8 mouse cellular contexts compared by ENCODE assay signal in the genomic region with DNA sequence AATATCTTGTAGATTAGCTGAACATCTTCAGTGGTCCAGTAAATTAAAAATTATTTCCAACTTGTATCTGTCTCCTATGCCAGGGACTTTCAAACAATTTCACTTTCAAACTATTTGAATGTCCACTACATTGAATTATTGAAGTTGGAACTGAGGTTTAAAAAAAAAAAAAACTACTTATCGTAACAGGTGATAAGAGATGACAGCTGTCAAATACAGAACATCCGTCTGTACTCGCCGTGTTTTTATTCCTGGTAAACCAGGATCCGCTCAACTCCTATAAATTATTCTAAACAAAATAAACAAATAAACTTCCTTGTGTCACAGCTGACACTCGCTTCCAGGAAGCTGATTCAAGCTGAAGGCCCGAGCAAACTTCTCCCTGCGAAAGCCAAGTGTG. TPM values are rescaled to one million over a fixed set of nuclear protein-coding genes. Genes with fewer than 3 reads are reported as not detected.
DNase-seq lines count a peak whose midpoint lies in the region; ATAC-seq and TF ChIP-seq lines count a peak whose summit lies in the region.

No protein-coding gene starts in this region.

- H3ac ChIP-seq in C2C12 (ENCODE audit: control insufficient read depth, insufficient read length, low read depth) = peak overlapping the region; percentile 88

- H3K36me3 ChIP-seq in heart, embryonic 10.5 days = peaks cover 21% of the 10 kb centered on the region; the same call in 1 of the 2 replicates
- H3K36me3 ChIP-seq in C2C12 (ENCODE audit: control insufficient read depth, insufficient read depth) = no peaks in the 10 kb centered on the region
- 0 out of 2 replicates have a peak, but pooled peaks cover 6% of the 10 kb centered on the region for H3K36me3 ChIP-seq in forebrain, embryonic 12.5 days (replicated peaks)
- peaks cover 24% of the 10 kb centered on the region for H3K36me3 ChIP-seq in liver, embryonic 13.5 days

- intact Hi-C loops in heart, postnatal 14 days (cut with DNase I) = no loop called here

- peak overlapping the region; percentile 71 for H3K9ac ChIP-seq in forebrain, embryonic 12.5 days
- peak overlapping the region; percentile 89 for H3K9ac ChIP-seq in liver, embryonic 13.5 days

- TF ChIP-seq CTCF in C2C12 (IDR thresholded peaks at IDR 0.05; ENCODE audit: control insufficient read depth, insufficient read depth, insufficient read length) = no peak

- H3K27ac ChIP-seq in heart, embryonic 10.5 days = peak overlapping the region; percentile 96
- H3K27ac ChIP-seq in forebrain, embryonic 12.5 days = no peak overlapping the region
- H3K27ac ChIP-seq in liver, embryonic 13.5 days = peak overlapping the region; percentile 87

- H3K4me1 ChIP-seq in heart, embryonic 10.5 days = peaks cover 17% of the 10 kb centered on the region; the same call in 1 of the 2 replicates
- peaks cover 10% of the 10 kb centered on the region; the same call in 1 of the 2 replicates for H3K4me1 ChIP-seq in forebrain, embryonic 12.5 days
- H3K4me1 ChIP-seq in liver, embryonic 13.5 days (replicated peaks) = peaks cover 28% of the 10 kb centered on the region

- WGBS in heart, embryonic 10.5 days = 5% methylated on average over 8 of the region's 8 CpGs
- 16% methylated on average over 8 of the region's 8 CpGs for WGBS in forebrain, embryonic 12.5 days
- 2% methylated on average over 8 of the region's 8 CpGs for WGBS in liver, embryonic 13.5 days (ENCODE audit: insufficient replicate concordance)

- H3K4me2 ChIP-seq in forebrain, embryonic 12.5 days = peak overlapping the region; percentile 66
- H3K4me2 ChIP-seq in liver, embryonic 13.5 days = peak overlapping the region; percentile 82

- no peaks in the 10 kb centered on the region for H3K9me3 ChIP-seq in heart, embryonic 10.5 days
- no peaks in the 10 kb centered on the region for H3K9me3 ChIP-seq in forebrain, embryonic 12.5 days
- H3K9me3 ChIP-seq in liver, embryonic 13.5 days (replicated peaks) = no peaks in the 10 kb centered on the region

- no peak for ATAC-seq in forebrain, embryonic 12.5 days (ENCODE audit: low FRiP score)
- no peak for ATAC-seq in liver, embryonic 13.5 days (ENCODE audit: low read depth)

- DNase-seq in heart, embryonic 10.5 days (ENCODE audit: low spot score) = no peak
- no peak for DNase-seq in heart, postnatal 14 days
- no peak for DNase-seq in liver, embryonic 13.5 days
- DNase-seq in urinary bladder, postnatal 25 days (ENCODE audit: low spot score) = no peak
- DNase-seq in layer of hippocampus, postnatal 10 days (ENCODE audit: low spot score in 2 of 2) = no peak
- no peak for DNase-seq in kidney, postnatal 14 days

- H3K79me2 ChIP-seq in C2C12 (ENCODE audit: control insufficient read depth, insufficient read depth) = peaks cover 55% of the 10 kb centered on the region

- peak overlapping the region; percentile 96 for H3K4me3 ChIP-seq in heart, embryonic 10.5 days
- H3K4me3 ChIP-seq in C2C12 (ENCODE audit: insufficient read depth, poor library complexity, severe bottlenecking) = peak overlapping the region; percentile 75
- H3K4me3 ChIP-seq in forebrain, embryonic 12.5 days (replicated peaks) = peak overlapping the region; percentile 53
- H3K4me3 ChIP-seq in liver, embryonic 13.5 days (replicated peaks) = peak overlapping the region; percentile 91

- H3K27me3 ChIP-seq in heart, embryonic 10.5 days (ENCODE audit: insufficient read depth, poor library complexity, severe bottlenecking) = no peaks in the 10 kb centered on the region
- no peaks in the 10 kb centered on the region for H3K27me3 ChIP-seq in C2C12 (ENCODE audit: control insufficient read depth, insufficient read depth, insufficient read length)
- H3K27me3 ChIP-seq in forebrain, embryonic 12.5 days = no peaks in the 10 kb centered on the region
- H3K27me3 ChIP-seq in liver, embryonic 13.5 days = no peaks in the 10 kb centered on the region

- peaks cover 44% of the 10 kb centered on the region for H3K79me3 ChIP-seq in C2C12 (ENCODE audit: low read depth)

TF ChIP-seq in C2C12, 6 proteins besides CTCF, POLR2A, EP300 and RAD21:
- TF ChIP-seq MAX (IDR thresholded peaks at IDR 0.05) (no peak), CEBPB (IDR thresholded peaks at IDR 0.05; ENCODE audit: low read depth) (no peak), FOSL1 (IDR thresholded peaks at IDR 0.05; ENCODE audit: insufficient read depth, low read length, poor library complexity, severe bottlenecking) (no peak), USF1 (IDR thresholded peaks at IDR 0.05; ENCODE audit: low read depth) (no peak), MYOG (IDR thresholded peaks at IDR 0.05; ENCODE audit: control insufficient read depth, extremely low read depth, insufficient read length) (no peak), MYOD1 (IDR thresholded peaks at IDR 0.05; ENCODE audit: control insufficient read depth, insufficient read length, low read depth) (no peak)
TF ChIP-seq in C2C12: peak in this region for 0.

RNA-seq across cellular contexts. Expression of gene Rfc1, which starts 0.7 kb away (rescaled TPM):
- 62.2 and 68.1 TPM in 2 replicates for polyA plus RNA-seq in heart, embryonic 10.5 days (2016; fragmentation: Nextera tagmentation; extraction: Ambion mirVana)
- total RNA-seq in heart, postnatal 14 days (2021) = 10 to 100 TPM; 25.1 to 25.5 TPM
- 14.1 TPM for polyA plus RNA-seq in C2C12 (2012; fragmentation: generic; extraction: Trizol)
- polyA plus RNA-seq in forebrain, embryonic 12.5 days (2016; fragmentation: Nextera tagmentation; extraction: Ambion mirVana) = 88.1 and 93.8 TPM in 2 replicates
- 52.0 and 62.8 TPM in 2 replicates for polyA plus RNA-seq in liver, embryonic 13.5 days (2015; fragmentation: Nextera tagmentation; extraction: Ambion mirVana)
- total RNA-seq in layer of hippocampus, postnatal 10 days (2021) = 10 to 100 TPM; 26.6 to 29.5 TPM

RNA-seq across cellular contexts. Expression of gene Klb, which starts 13.3 kb away (rescaled TPM):
- polyA plus RNA-seq in heart, embryonic 10.5 days (2016; fragmentation: Nextera tagmentation; extraction: Ambion mirVana) = 0.18 and 2.8 TPM in 2 replicates
- under 1 TPM; 0.12 to 0.55 TPM for total RNA-seq in heart, postnatal 14 days (2021)
- polyA plus RNA-seq in C2C12 (2012; fragmentation: generic; extraction: Trizol) = 0.02 TPM
- 0.13 TPM in 1 of 2 replicates, not detected in the other for polyA plus RNA-seq in forebrain, embryonic 12.5 days (2016; fragmentation: Nextera tagmentation; extraction: Ambion mirVana)
- 8.7 and 10.0 TPM in 2 replicates for polyA plus RNA-seq in liver, embryonic 13.5 days (2015; fragmentation: Nextera tagmentation; extraction: Ambion mirVana)
- total RNA-seq in layer of hippocampus, postnatal 10 days (2021) = under 1 TPM; 0.66 to 0.74 TPM

RNA-seq across cellular contexts. Expression of gene Rpl9, which starts 56.5 kb away (rescaled TPM):
- 726 and 840 TPM in 2 replicates for polyA plus RNA-seq in heart, embryonic 10.5 days (2016; fragmentation: Nextera tagmentation; extraction: Ambion mirVana)
- 100 to 1,000 TPM; 580 to 665 TPM for total RNA-seq in heart, postnatal 14 days (2021)
- 2,170 TPM for polyA plus RNA-seq in C2C12 (2012; fragmentation: generic; extraction: Trizol)
- polyA plus RNA-seq in forebrain, embryonic 12.5 days (2016; fragmentation: Nextera tagmentation; extraction: Ambion mirVana) = 738 and 747 TPM in 2 replicates
- polyA plus RNA-seq in liver, embryonic 13.5 days (2015; fragmentation: Nextera tagmentation; extraction: Ambion mirVana) = 731 and 782 TPM in 2 replicates
- 100 to 1,000 TPM; 633 to 651 TPM for total RNA-seq in layer of hippocampus, postnatal 10 days (2021)

RNA-seq across cellular contexts. Expression of gene Lias, which starts 56.5 kb away (rescaled TPM):
- 64.5 and 67.8 TPM in 2 replicates for polyA plus RNA-seq in heart, embryonic 10.5 days (2016; fragmentation: Nextera tagmentation; extraction: Ambion mirVana)
- 10 to 100 TPM; 53.3 to 60.3 TPM for total RNA-seq in heart, postnatal 14 days (2021)
- 17.4 TPM for polyA plus RNA-seq in C2C12 (2012; fragmentation: generic; extraction: Trizol)
- 61.4 and 66.6 TPM in 2 replicates for polyA plus RNA-seq in forebrain, embryonic 12.5 days (2016; fragmentation: Nextera tagmentation; extraction: Ambion mirVana)
- 48.6 and 53.2 TPM in 2 replicates for polyA plus RNA-seq in liver, embryonic 13.5 days (2015; fragmentation: Nextera tagmentation; extraction: Ambion mirVana)
- 10 to 100 TPM; 37.4 to 38.2 TPM for total RNA-seq in layer of hippocampus, postnatal 10 days (2021)
